Mouse (Mus musculus): ENCODE measurements at regions not wholly inside any gene's neighbourhood (a gene's known extent, or its start where the extent isn't known, plus 50 kb on each side); places are given as distances from the start of the nearest gene placed in this dataset.

GRCm38 (mm10) chr13:71565388-71565787, 398.1 kb downstream of the Irx1 start:
- no peak for TF ChIP-seq EP300 (IDR thresholded peaks at IDR 0.05; ENCODE audit: low read depth)
- TF ChIP-seq CTCF (IDR thresholded peaks at IDR 0.05; ENCODE audit: low read depth): no peak

Data from liver, postnatal 0 days (tissue).